Mouse (Mus musculus) bone marrow, adult 2 months (tissue): ENCODE measurements around the gene Nhlrc4. TPM values are rescaled to one million over a fixed set of nuclear protein-coding genes. Genes with fewer than 3 reads are reported as not detected.
A peak's percentile ranks its signal among the peaks of the same experiment; 100 is the strongest.

Experiments
- H3K27ac ChIP-seq: fragments of 200-500 bp; 2 replicates; pipeline ENCODE4 v1.5.1; 2012; ENCODE audit warnings: low read depth, mild to moderate bottlenecking, control low read depth, inconsistent platforms, low read length; ENCODE audit not compliant: control insufficient read depth, poor library complexity, insufficient read depth
- H3K4me1 ChIP-seq: fragments of 200-500 bp; 2 replicates; pipeline ENCODE4 v1.6.1; 2011; ENCODE audit warnings: low read length; ENCODE audit not compliant: control insufficient read depth, insufficient read depth
- H3K4me3 ChIP-seq: fragments of 200-500 bp; replicated peaks from 2 replicates; pipeline ENCODE3; 2011; ENCODE audit warnings: mild to moderate bottlenecking, low read depth, low read length, control low read depth; ENCODE audit not compliant: control insufficient read depth
- CTCF ChIP-seq: fragments of 200-500 bp; IDR thresholded peaks from 2 replicates; pipeline ENCODE4 v1.5.1; 2011; ENCODE audit warnings: low read length, control low read depth; ENCODE audit not compliant: control insufficient read depth, insufficient read depth
- POLR2A ChIP-seq: fragments of 200-500 bp; IDR thresholded peaks from 2 replicates; pipeline ENCODE4 v1.6.1; 2011; ENCODE audit warnings: low read depth, mild to moderate bottlenecking, control low read depth, low read length, borderline replicate concordance; ENCODE audit not compliant: control insufficient read depth
- WGBS: fragments of 180-500 bp; shearing (Covaris S2); methylation state at CpG from one replicate; pipeline ENCODE4 v1.1.7; 2018; 5-methylcytosine and 5-hydroxymethylcytosine counted together
- polyA plus RNA-seq: library from polyadenylated mRNA; stranded (reverse); fragments of >200 nt; gene quantifications from 2 replicates; pipeline ENCODE4 v1.2.4, GENCODE M21; 2011; ENCODE audit warnings: low replicate concordance; ENCODE audit not compliant: missing spikeins, insufficient read depth, insufficient read length

Gene Nhlrc4
- polyA plus RNA-seq, 1 experiment: 6.8 TPM

DNA sequence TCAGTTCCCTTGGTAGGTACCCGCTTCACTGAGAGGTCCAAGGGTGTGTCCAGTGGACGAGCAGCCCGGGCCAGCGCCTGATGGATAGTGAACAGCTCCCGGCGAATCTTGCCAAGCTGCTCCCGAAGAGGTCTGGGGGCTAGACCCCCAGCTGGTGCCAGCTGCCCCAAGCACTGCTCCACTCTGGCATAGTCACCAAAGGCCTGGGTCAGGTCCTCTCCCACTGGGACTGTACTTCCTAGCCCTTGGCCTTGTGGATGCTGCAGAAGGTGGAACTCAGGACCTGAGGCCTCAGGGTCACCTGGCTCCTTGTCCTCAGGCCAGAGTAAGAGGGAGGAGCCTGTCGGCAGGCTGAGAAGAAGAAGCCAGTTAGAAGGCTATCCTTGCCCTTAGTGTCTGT, 2.1 kb upstream of the Nhlrc4 start:
- no peak overlapping the region for H3K4me3 ChIP-seq
- TF ChIP-seq CTCF (no peak), POLR2A (no peak)
- H3K27ac ChIP-seq: peak overlapping the region; percentile 12
- 90% methylated on average over 8 of the region's 8 CpGs for WGBS
- H3K4me1 ChIP-seq: peaks cover 4% of the 10 kb centered on the region; the same call in 1 of the 2 replicates

DNA sequence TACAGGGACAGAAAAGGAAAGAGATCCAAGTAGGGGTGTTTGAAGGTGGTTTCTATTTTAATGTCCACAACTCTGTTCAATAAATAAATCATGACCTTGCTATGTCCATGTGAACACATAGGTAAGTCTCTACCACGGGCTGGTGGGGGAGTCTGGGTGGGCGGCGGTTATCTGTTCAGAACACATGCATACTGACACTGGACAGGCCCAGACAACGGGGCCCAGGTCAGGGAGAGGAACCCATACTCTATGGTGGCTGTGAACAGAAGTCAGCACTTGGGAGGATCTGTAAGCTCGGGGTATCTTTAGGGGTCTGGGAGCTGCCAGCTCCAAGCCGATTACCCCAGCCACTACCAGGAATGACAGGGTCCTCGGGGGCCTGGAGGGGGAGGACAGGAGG, 1.6 kb upstream of the Nhlrc4 start:
- Histone ChIP-seq H3K4me3 (no peak overlapping the region), H3K27ac (peak overlapping the region; percentile 12), H3K4me1 (peaks cover 4% of the 10 kb centered on the region; the same call in 1 of the 2 replicates)
- TF ChIP-seq CTCF: no peak
- TF ChIP-seq POLR2A: no peak
- 77% methylated on average over 7 of the region's 7 CpGs for WGBS

DNA sequence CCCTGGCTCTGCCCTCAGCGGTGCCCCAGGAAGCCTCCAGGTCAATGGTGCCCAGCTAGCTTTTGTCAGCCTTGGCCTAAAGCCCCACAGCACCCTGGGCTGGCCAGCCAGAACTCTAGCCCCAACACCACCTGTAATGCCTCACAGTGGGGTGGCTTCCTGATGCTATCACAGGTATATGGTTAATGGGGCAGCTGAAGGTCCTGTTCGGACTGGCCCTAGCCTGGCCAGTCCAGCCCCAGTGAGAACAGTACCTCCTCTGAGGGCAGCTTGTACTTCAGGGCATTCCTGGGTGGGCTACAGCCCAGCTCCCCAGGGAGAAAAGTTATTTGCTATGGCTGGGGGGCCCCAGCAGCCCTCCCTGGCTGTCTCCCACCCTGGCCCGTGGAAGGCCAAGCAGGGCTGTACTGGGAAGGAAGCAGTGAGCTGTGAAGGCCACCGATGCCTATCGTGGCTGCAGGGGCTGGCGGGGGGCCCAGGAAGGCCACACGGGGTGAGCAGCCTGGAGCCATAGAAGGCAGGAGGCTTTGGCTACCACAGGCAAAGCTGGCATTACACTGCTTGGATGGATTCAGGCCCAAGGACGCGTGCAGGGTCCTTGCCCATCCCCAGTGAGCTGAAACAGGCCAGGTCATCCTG, 875 bp upstream of the Nhlrc4 start:
- TF ChIP-seq CTCF: no peak
- no peak for TF ChIP-seq POLR2A
- Histone ChIP-seq H3K27ac (no peak overlapping the region; the same call in 1 of the 2 replicates), H3K4me1 (peaks cover 4% of the 10 kb centered on the region; the same call in 1 of the 2 replicates), H3K4me3 (no peak overlapping the region)
- 71% methylated on average over 9 of the region's 9 CpGs for WGBS

DNA sequence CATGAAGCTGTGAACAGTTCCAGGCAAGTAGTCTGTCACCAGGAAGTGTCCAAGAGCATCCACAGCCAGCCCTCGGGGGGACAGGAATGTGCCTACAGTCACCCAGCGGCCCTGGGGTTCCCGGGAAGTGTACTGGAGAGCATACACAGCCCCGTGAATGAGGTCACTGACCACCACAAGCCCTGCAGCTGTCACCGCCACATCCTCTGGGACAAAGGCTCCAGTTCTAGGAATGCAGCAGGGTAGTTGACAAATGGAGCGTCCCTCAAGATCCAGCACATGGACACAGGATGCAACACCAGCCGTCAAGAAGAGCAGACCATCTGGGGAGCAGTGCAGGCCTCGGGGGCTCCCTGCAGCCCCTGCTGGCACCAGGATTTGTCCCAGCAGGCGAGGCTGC, 992 bp downstream of the Nhlrc4 start:
- Histone ChIP-seq H3K4me3 (peak overlapping the region; percentile 12), H3K27ac (peak overlapping the region; percentile 87), H3K4me1 (peaks cover 4% of the 10 kb centered on the region; the same call in 1 of the 2 replicates)
- WGBS: 90% methylated on average over 9 of the region's 9 CpGs
- TF ChIP-seq POLR2A: no peak
- no peak for TF ChIP-seq CTCF

DNA sequence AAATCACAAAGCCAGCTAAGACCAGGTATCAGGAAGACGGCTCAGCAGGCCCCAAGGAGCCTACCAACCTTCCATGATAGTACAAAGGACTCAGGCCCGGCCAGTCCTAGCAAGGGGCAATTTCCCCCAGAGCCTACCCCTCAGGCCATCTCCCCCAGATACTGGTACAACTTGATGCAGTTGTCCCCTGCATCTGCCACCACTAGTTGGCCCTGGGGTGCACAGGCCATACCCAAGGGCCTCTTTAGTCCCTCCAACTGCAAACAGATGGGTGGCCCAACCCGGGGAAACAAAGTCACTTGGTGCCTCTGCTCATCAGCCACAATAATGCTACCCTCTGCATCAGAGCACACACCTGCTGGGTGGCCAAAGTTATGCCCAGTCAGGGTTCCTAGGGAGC, 1.5 kb downstream of the Nhlrc4 start:
- Histone ChIP-seq H3K4me3 (no peak overlapping the region), H3K27ac (peak overlapping the region; percentile 87), H3K4me1 (peaks cover 4% of the 10 kb centered on the region; the same call in 1 of the 2 replicates)
- TF ChIP-seq POLR2A (no peak), CTCF (no peak; the same call in 1 of the 2 replicates)
- 57% methylated on average over 3 of the region's 3 CpGs for WGBS

DNA sequence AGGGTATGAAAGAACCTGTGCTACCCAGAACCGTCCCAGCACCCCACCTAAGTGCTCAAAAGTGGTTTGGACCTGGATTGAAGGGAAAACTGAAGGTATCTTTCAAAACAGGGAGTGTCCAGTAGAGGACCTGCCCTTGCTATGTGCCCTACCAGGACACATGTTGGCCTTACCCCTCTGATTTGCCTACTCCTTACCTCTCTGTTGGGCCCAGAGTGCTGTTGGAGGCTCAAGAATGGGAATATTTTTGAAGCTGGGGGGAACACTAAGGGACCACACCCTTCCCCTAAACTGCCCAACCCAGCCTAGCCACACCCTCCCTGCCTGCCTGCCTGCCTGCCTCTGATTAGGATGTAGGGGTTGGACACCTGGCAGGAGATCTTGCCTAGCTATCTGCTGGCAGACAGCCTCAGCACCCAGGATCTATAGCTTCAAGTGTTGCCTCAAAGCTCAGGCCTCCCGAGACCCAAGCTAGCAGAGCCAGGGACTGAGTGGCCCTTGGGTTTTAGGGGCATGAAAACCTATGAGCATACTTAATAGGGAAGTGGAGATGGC, 2.1 kb downstream of the Nhlrc4 start:
- H3K4me1 ChIP-seq: peaks cover 4% of the 10 kb centered on the region; the same call in 1 of the 2 replicates
- H3K4me3 ChIP-seq: peak overlapping the region; percentile 96
- 70% methylated on average over 2 of the region's 2 CpGs for WGBS
- TF ChIP-seq CTCF (no peak), POLR2A (no peak)
- H3K27ac ChIP-seq: peak overlapping the region; percentile 87

DNA sequence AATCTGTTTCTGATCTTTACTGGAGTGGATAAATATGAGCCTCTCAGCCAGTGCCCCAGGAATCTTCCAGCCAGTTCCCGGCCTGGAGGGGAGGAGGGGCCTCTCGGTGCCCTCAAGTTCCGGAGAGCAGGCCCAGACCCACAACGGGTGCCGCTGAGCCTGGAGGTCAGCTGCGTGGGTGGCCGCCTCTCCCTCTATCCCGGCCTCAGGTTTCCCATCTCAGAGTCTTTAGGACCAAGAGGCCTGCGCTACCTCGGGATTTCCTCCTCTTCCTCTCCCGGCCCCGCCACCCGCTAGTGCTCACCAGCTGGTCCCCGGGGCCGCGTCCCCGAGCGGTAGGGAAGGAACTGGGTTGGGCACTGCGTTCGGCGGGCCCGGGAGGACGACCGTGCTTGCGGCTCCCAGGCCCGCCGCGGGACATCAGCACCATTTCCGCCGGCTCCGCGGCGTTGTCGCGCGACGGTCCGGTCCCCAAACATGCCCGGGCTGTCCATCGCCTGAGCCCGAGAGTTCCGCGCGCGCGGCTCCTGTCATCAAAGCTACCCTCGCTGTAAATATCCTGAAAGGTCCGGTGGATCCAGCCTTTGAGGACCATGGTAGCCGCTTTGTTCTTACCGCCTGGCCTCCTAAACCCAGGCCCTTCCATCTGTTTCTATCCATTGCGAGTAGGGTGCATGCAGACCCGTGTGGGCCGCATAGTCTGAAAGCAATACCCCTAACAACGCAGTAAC, 3.1 kb downstream of the Nhlrc4 start:
- Histone ChIP-seq H3K4me3 (peak overlapping the region; percentile 96), H3K4me1 (peaks cover 4% of the 10 kb centered on the region; the same call in 1 of the 2 replicates), H3K27ac (peak overlapping the region; percentile 86)
- peak; percentile 58; the same call in 1 of the 2 replicates for TF ChIP-seq POLR2A
- no peak for TF ChIP-seq CTCF
- WGBS: 3% methylated on average over 54 of the region's 54 CpGs

DNA sequence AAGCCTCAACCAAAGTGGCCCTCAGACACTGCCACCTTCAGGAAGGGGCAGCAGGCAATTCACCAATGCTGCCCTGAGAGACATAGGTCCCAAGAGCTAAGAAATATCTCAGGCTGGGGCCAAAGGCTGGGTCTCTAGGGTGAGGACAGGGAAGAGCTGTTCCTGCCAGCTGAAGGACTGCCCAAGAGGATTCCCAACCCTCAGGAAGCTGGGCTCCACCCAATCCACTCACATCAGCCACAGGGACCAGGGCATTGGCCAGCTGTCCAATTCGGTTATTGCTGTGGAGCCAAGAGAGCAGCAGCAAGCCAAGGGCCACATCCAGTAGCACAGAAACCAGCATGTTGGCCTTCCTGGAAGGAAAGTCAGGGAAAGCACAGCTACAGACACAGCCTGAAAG, 10.2 kb downstream of the Nhlrc4 start:
- TF ChIP-seq POLR2A (no peak), CTCF (no peak)
- Histone ChIP-seq H3K27ac (no peak overlapping the region), H3K4me3 (no peak overlapping the region), H3K4me1 (no peaks in the 10 kb centered on the region; the same call in 1 of the 2 replicates)
- 94% methylated on average over 1 of the region's 1 CpGs for WGBS
